Mouse (Mus musculus) spleen, adult 2 months (tissue): ENCODE measurements around the gene Kcnj15.

Experiments
- CTCF ChIP-seq: fragments of 200-500 bp; IDR thresholded peaks from 2 replicates; pipeline ENCODE4 v1.5.1; 2011; ENCODE audit warnings: mild to moderate bottlenecking, inconsistent platforms; ENCODE audit not compliant: insufficient read depth, insufficient read length, insufficient replicate concordance; ENCODE audit errors: extremely low read depth
- POLR2A ChIP-seq: fragments of 200-500 bp; IDR thresholded peaks from 2 replicates; pipeline ENCODE4 v1.6.1; 2011; ENCODE audit warnings: low read depth, low read length, inconsistent platforms

- TF ChIP-seq POLR2A = no peak
- TF ChIP-seq CTCF = no peak
These were observed 30.3 kb downstream of the Kcnj15 start for GRCm38 (mm10) chr16:95287656-95288055.
